Mouse (Mus musculus): ENCODE results near the gene Hist2h3b. TPM values are rescaled to one million over a fixed set of nuclear protein-coding genes. Genes with fewer than 3 reads are reported as not detected.
A peak's percentile ranks its signal among the peaks of the same experiment; 100 is the strongest.

The Hist2h3b gene
- polyA plus RNA-seq, 1 experiment from 2014 or later, result 36.5 TPM

- peak overlapping the region; percentile 69 for H3K4me3 ChIP-seq (replicated peaks; ENCODE audit: low read depth, low read length)
- no peak for TF ChIP-seq CTCF (IDR thresholded peaks at IDR 0.05; ENCODE audit: low read depth)
- H3K9me3 ChIP-seq (replicated peaks; ENCODE audit: low read length), result no peaks in the 10 kb centered on the region
- peak overlapping the region; percentile 60 for H3K4me2 ChIP-seq (ENCODE audit: low read length)
- DNase-seq (ENCODE audit: low spot score), result no peak
- peak overlapping the region; percentile 53 for H3K9ac ChIP-seq (ENCODE audit: low read depth, low read length)
- 9% methylated on average over 9 of the region's 9 CpGs for WGBS
- ATAC-seq (replicated peaks; ENCODE audit: low FRiP score, low read depth), result no peak
- peaks cover 33% of the 10 kb centered on the region for H3K4me1 ChIP-seq (replicated peaks; ENCODE audit: insufficient read depth, low read length)
- H3K36me3 ChIP-seq (ENCODE audit: insufficient read depth, low read length), result no peaks in the 10 kb centered on the region
- no peaks in the 10 kb centered on the region for H3K27me3 ChIP-seq (ENCODE audit: insufficient read depth, low read length)
- peak overlapping the region; percentile 99 for H3K27ac ChIP-seq
Observed at GRCm38 (mm10) chr3:96221640-96222038, 46.8 kb upstream of the Hist2h3b start.

GRCm38 (mm10) chr3:96222774-96223173 lies 45.7 kb upstream of the Hist2h3b start:
- H3K9ac ChIP-seq (ENCODE audit: low read depth, low read length), result no peak overlapping the region
- H3K27ac ChIP-seq, result no peak overlapping the region
- H3K27me3 ChIP-seq (ENCODE audit: insufficient read depth, low read length), result no peaks in the 10 kb centered on the region
- ATAC-seq (replicated peaks; ENCODE audit: low FRiP score, low read depth), result no peak
- DNase-seq (ENCODE audit: low spot score), result no peak
- WGBS, result 87% methylated on average over 4 of the region's 4 CpGs
- no peak for TF ChIP-seq CTCF (IDR thresholded peaks at IDR 0.05; ENCODE audit: low read depth)
- H3K4me3 ChIP-seq (replicated peaks; ENCODE audit: low read depth, low read length), result no peak overlapping the region
- no peaks in the 10 kb centered on the region for H3K9me3 ChIP-seq (replicated peaks; ENCODE audit: low read length)
- H3K4me1 ChIP-seq (replicated peaks; ENCODE audit: insufficient read depth, low read length), result peaks cover 33% of the 10 kb centered on the region
- H3K4me2 ChIP-seq (ENCODE audit: low read length), result peak overlapping the region; percentile 60
- H3K36me3 ChIP-seq (ENCODE audit: insufficient read depth, low read length), result no peaks in the 10 kb centered on the region

- Histone ChIP-seq H3K9ac (ENCODE audit: low read depth, low read length) (no peak overlapping the region), H3K27me3 (ENCODE audit: insufficient read depth, low read length) (no peaks in the 10 kb centered on the region), H3K4me2 (ENCODE audit: low read length) (no peak overlapping the region), H3K9me3 (replicated peaks; ENCODE audit: low read length) (no peaks in the 10 kb centered on the region), H3K4me1 (replicated peaks; ENCODE audit: insufficient read depth, low read length) (peaks cover 28% of the 10 kb centered on the region), H3K36me3 (ENCODE audit: insufficient read depth, low read length) (no peaks in the 10 kb centered on the region), H3K4me3 (replicated peaks; ENCODE audit: low read depth, low read length) (no peak overlapping the region), H3K27ac (no peak overlapping the region)
- DNase-seq (ENCODE audit: low spot score) (no peak), ATAC-seq (replicated peaks; ENCODE audit: low FRiP score, low read depth) (no peak)
- TF ChIP-seq CTCF (IDR thresholded peaks at IDR 0.05; ENCODE audit: low read depth), result no peak
- WGBS, result 22% methylated on average over 2 of the region's 2 CpGs
Observed at GRCm38 (mm10) chr3:96225421-96225820, 43.0 kb upstream of the Hist2h3b start.

- Histone ChIP-seq H3K4me3 (replicated peaks; ENCODE audit: low read depth, low read length) (no peak overlapping the region), H3K9me3 (replicated peaks; ENCODE audit: low read length) (no peaks in the 10 kb centered on the region), H3K27me3 (ENCODE audit: insufficient read depth, low read length) (no peaks in the 10 kb centered on the region), H3K4me1 (replicated peaks; ENCODE audit: insufficient read depth, low read length) (peaks cover 28% of the 10 kb centered on the region), H3K9ac (ENCODE audit: low read depth, low read length) (no peak overlapping the region), H3K36me3 (ENCODE audit: insufficient read depth, low read length) (no peaks in the 10 kb centered on the region), H3K4me2 (ENCODE audit: low read length) (no peak overlapping the region), H3K27ac (no peak overlapping the region)
- no peak for ATAC-seq (replicated peaks; ENCODE audit: low FRiP score, low read depth)
- WGBS, result 49% methylated on average over 8 of the region's 8 CpGs
- DNase-seq (ENCODE audit: low spot score), result no peak
- TF ChIP-seq CTCF (IDR thresholded peaks at IDR 0.05; ENCODE audit: low read depth), result no peak
Observed at GRCm38 (mm10) chr3:96226695-96227648, 41.5 kb upstream of the Hist2h3b start.

GRCm38 (mm10) chr3:96228828-96229227 lies 39.6 kb upstream of the Hist2h3b start:
- Histone ChIP-seq H3K27ac (no peak overlapping the region), H3K27me3 (ENCODE audit: insufficient read depth, low read length) (no peaks in the 10 kb centered on the region), H3K9ac (ENCODE audit: low read depth, low read length) (no peak overlapping the region), H3K36me3 (ENCODE audit: insufficient read depth, low read length) (no peaks in the 10 kb centered on the region), H3K9me3 (replicated peaks; ENCODE audit: low read length) (no peaks in the 10 kb centered on the region), H3K4me2 (ENCODE audit: low read length) (no peak overlapping the region), H3K4me1 (replicated peaks; ENCODE audit: insufficient read depth, low read length) (peaks cover 14% of the 10 kb centered on the region), H3K4me3 (replicated peaks; ENCODE audit: low read depth, low read length) (no peak overlapping the region)
- no peak for ATAC-seq (replicated peaks; ENCODE audit: low FRiP score, low read depth)
- no peak for TF ChIP-seq CTCF (IDR thresholded peaks at IDR 0.05; ENCODE audit: low read depth)
- DNase-seq (ENCODE audit: low spot score), result no peak
- 69% methylated on average over 2 of the region's 2 CpGs for WGBS

- ATAC-seq (replicated peaks; ENCODE audit: low FRiP score, low read depth) (no peak), DNase-seq (ENCODE audit: low spot score) (no peak)
- H3K36me3 ChIP-seq (ENCODE audit: insufficient read depth, low read length), result no peaks in the 10 kb centered on the region
- H3K27me3 ChIP-seq (ENCODE audit: insufficient read depth, low read length), result no peaks in the 10 kb centered on the region
- H3K27ac ChIP-seq, result no peak overlapping the region
- H3K4me2 ChIP-seq (ENCODE audit: low read length), result no peak overlapping the region
- TF ChIP-seq CTCF (IDR thresholded peaks at IDR 0.05; ENCODE audit: low read depth), result no peak
- H3K9me3 ChIP-seq (replicated peaks; ENCODE audit: low read length), result no peaks in the 10 kb centered on the region
- 76% methylated on average over 2 of the region's 2 CpGs for WGBS
- H3K9ac ChIP-seq (ENCODE audit: low read depth, low read length), result no peak overlapping the region
- H3K4me1 ChIP-seq (replicated peaks; ENCODE audit: insufficient read depth, low read length), result peaks cover 6% of the 10 kb centered on the region
- H3K4me3 ChIP-seq (replicated peaks; ENCODE audit: low read depth, low read length), result no peak overlapping the region
Observed at GRCm38 (mm10) chr3:96230404-96230803, 38.0 kb upstream of the Hist2h3b start.

Data from kidney, postnatal 0 days (tissue).